Mouse (Mus musculus): ENCODE results near the gene Chrna9. TPM values are rescaled to one million over a fixed set of nuclear protein-coding genes. Genes with fewer than 3 reads are reported as not detected.

Chrna9 gene
- total and polyA plus RNA-seq, 2 experiments from 2014 or later = not detected

DNA sequence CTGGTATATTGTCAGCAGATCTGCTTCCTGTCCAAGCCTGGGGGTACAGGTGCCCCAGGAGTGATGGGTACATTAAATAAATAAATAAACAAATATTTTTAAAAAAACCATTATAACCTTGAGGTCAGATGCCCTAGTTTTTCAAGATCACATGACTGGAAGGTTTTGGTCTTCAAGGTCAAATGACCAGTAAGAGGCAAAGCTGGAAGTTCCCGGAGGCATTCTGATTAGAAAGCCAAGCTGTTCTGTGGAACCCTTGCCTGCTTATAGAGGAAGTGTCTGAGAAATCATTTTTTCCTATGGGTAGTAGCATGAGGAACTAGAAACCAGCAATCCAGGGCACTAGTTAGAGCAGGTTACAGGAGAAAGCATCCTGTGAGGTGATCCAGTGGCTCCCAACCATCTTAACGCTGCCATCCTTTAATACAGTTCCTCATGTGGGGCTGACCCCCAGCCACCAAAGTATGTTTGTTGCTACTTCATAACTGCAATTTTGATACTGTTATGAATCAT is 80.8 kb downstream of the Chrna9 start:
- H3K27me3 ChIP-seq (ENCODE audit: insufficient read depth, low read length) = no peaks in the 10 kb centered on the region
- no peak overlapping the region for H3K27ac ChIP-seq (ENCODE audit: low read depth, low read length)
- H3K36me3 ChIP-seq (ENCODE audit: insufficient read depth, low read length) = no peaks in the 10 kb centered on the region
- TF ChIP-seq CTCF (IDR thresholded peaks at IDR 0.05) = no peak
- WGBS = 94% methylated on average over 2 of the region's 2 CpGs
- DNase-seq (ENCODE audit: low spot score) (no peak), ATAC-seq (ENCODE audit: low FRiP score) (no peak)
- no peak overlapping the region for H3K4me2 ChIP-seq (ENCODE audit: low read depth, low read length, poor library complexity, severe bottlenecking)
- no peak overlapping the region for H3K9ac ChIP-seq (replicated peaks; ENCODE audit: low read length, poor library complexity, severe bottlenecking)
- H3K4me1 ChIP-seq (ENCODE audit: insufficient read depth, low read length) = no peaks in the 10 kb centered on the region
- H3K9me3 ChIP-seq (ENCODE audit: low read length) = no peaks in the 10 kb centered on the region
- H3K4me3 ChIP-seq (ENCODE audit: low read depth, low read length) = no peak overlapping the region

DNA sequence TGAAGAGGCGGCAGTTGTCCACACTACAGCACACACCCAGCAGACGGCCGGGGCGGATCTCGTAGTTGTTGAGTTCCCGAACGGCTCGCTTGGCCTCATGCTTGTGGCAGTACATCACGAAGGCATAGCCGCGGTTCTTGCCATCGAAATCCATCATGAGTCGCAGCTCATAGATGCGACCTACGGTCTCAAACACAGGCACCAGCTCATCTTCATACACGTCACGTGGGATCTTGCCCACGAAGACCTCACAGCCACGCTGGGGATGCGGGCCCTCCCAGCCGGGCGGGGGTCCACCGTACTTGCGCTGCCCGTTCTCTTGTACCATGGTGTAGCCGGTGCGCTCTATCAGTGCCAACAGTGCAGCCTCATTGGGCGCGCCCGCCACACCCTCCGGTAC is 92.1 kb downstream of the Chrna9 start:
- Histone ChIP-seq H3K4me3 (ENCODE audit: low read depth, low read length) (no peak overlapping the region), H3K27me3 (ENCODE audit: insufficient read depth, low read length) (no peaks in the 10 kb centered on the region), H3K36me3 (ENCODE audit: insufficient read depth, low read length) (no peaks in the 10 kb centered on the region), H3K4me2 (ENCODE audit: low read depth, low read length, poor library complexity, severe bottlenecking) (no peak overlapping the region), H3K27ac (ENCODE audit: low read depth, low read length) (no peak overlapping the region), H3K9ac (replicated peaks; ENCODE audit: low read length, poor library complexity, severe bottlenecking) (no peak overlapping the region), H3K4me1 (ENCODE audit: insufficient read depth, low read length) (no peaks in the 10 kb centered on the region), H3K9me3 (ENCODE audit: low read length) (no peaks in the 10 kb centered on the region)
- DNase-seq (ENCODE audit: low spot score) (no peak), ATAC-seq (ENCODE audit: low FRiP score) (no peak)
- TF ChIP-seq CTCF (IDR thresholded peaks at IDR 0.05) = no peak
- WGBS = 97% methylated on average over 31 of the region's 31 CpGs

Small RNAs within 50 kb of the gene (microRNA-seq; reads per million reads assigned to microRNA genes)
- gene Gm25952 (ENCODE audit: borderline number of aligned reads) = not detected

Other genes starting within 250 kb of the Chrna9 start
- 66.5 and 78.7 TPM in 2 replicates for gene Pds5a, start 236.6 kb upstream of the Chrna9 start, total RNA-seq (2014; rRNA removed)
- gene Pds5a, start 236.6 kb upstream of the Chrna9 start, polyA plus RNA-seq (2015; fragmentation: Nextera tagmentation; extraction: Ambion mirVana) = 16.5 and 21.2 TPM in 2 replicates
- 33.0 and 48.9 TPM in 2 replicates for gene N4bp2, start 171.4 kb upstream of the Chrna9 start, total RNA-seq (2014; rRNA removed)
- gene N4bp2, start 171.4 kb upstream of the Chrna9 start, polyA plus RNA-seq (2015; fragmentation: Nextera tagmentation; extraction: Ambion mirVana) = 9.3 and 12.0 TPM in 2 replicates
- gene Rhoh, start 73.7 kb upstream of the Chrna9 start, total RNA-seq (2014; rRNA removed) = 0.33 and 1.5 TPM in 2 replicates
- gene Rhoh, start 73.7 kb upstream of the Chrna9 start, polyA plus RNA-seq (2015; fragmentation: Nextera tagmentation; extraction: Ambion mirVana) = 0.38 and 0.51 TPM in 2 replicates
- gene 9130230L23Rik, start 69.4 kb downstream of the Chrna9 start, total RNA-seq (2014; rRNA removed) = not detected in 2 replicates
- gene 9130230L23Rik, start 69.4 kb downstream of the Chrna9 start, polyA plus RNA-seq (2015; fragmentation: Nextera tagmentation; extraction: Ambion mirVana) = not detected in 2 replicates
- 2.5 and 3.0 TPM in 2 replicates for gene Rbm47, start 238.2 kb downstream of the Chrna9 start, total RNA-seq (2014; rRNA removed)
- gene Rbm47, start 238.2 kb downstream of the Chrna9 start, polyA plus RNA-seq (2015; fragmentation: Nextera tagmentation; extraction: Ambion mirVana) = 1.3 and 1.4 TPM in 2 replicates

All from midbrain, postnatal 0 days (tissue).